In the genomic region with DNA sequence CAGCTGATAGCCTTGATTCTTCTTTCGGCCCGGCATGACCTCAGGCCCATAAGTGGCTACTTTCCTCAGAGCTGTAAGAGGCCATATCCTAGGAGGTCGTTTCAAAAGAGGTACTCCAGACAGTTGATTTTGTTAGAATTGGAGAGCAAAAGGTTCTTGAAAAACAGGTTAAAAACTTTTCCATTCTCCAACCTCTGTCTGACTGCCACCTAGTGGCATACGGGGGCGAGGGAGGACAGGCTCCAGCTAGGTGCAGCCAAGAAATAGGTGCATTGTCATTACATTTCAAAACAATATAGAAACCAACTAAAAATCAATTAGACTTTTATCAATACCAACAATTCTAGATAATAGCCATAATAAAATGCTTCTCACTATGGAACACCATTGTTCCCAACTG, we compare ENCODE assay signal across 10 mouse cellular contexts.
DNase-seq lines count a peak whose midpoint lies in the region; ATAC-seq and TF ChIP-seq lines count a peak whose summit lies in the region.
"Had no signal": no experiment of that assay in that cellular context is flagged by ENCODE, and none has a peak within 500 bp of the region (broad histone marks: within the 10 kb centered on the region; RNA-seq: fewer than 3 reads in every experiment).

No protein-coding gene starts in this region.

- TF ChIP-seq EP300 in lung, postnatal 0 days (IDR thresholded peaks at IDR 0.05) = no peak

- no peak overlapping the region for H3K27ac ChIP-seq in gastrocnemius, adult 2 months
- H3K27ac ChIP-seq in liver, embryonic 11.5 days (ENCODE audit: low read depth, low read length) = no peak overlapping the region
- no peak overlapping the region for H3K27ac ChIP-seq in lung, postnatal 0 days (ENCODE audit: low read length)
- H3K27ac ChIP-seq: midbrain, embryonic 12.5 days had no signal

- H3K4me3 ChIP-seq in gastrocnemius, adult 2 months = no peak overlapping the region
- no peak overlapping the region for H3K4me3 ChIP-seq in liver, embryonic 11.5 days (ENCODE audit: low read depth, low read length)
- H3K4me3 ChIP-seq in lung, postnatal 0 days (ENCODE audit: low read depth, low read length) = no peak overlapping the region
- H3K4me3 ChIP-seq: midbrain, embryonic 12.5 days had no signal

- no peaks in the 10 kb centered on the region for H3K36me3 ChIP-seq in liver, embryonic 11.5 days (ENCODE audit: control insufficient read depth, insufficient read depth, low read length)
- no peaks in the 10 kb centered on the region for H3K36me3 ChIP-seq in lung, postnatal 0 days (ENCODE audit: insufficient read depth, low read length)
- H3K36me3 ChIP-seq: G1E; midbrain, embryonic 12.5 days had no signal

- peak; percentile 58 for TF ChIP-seq CTCF in gastrocnemius, adult 2 months (IDR thresholded peaks at IDR 0.05)
- peak; percentile 58 for TF ChIP-seq CTCF in lung, postnatal 0 days (IDR thresholded peaks at IDR 0.05)

- ATAC-seq in liver, embryonic 11.5 days (replicated peaks; ENCODE audit: low FRiP score) = no peak
- ATAC-seq in lung, postnatal 0 days = peak; percentile 35; the same call in 1 of the 2 replicates
- no peak for ATAC-seq in inflammation-experienced regulatory T-cells, adult 6 months
- no peak for ATAC-seq in frontal cortex, adult (ENCODE audit: low TSS enrichment)

- no peak overlapping the region for H3K9ac ChIP-seq in liver, embryonic 11.5 days (ENCODE audit: low read depth, low read length)
- H3K9ac ChIP-seq in lung, postnatal 0 days (replicated peaks; ENCODE audit: low read depth) = no peak overlapping the region
- H3K9ac ChIP-seq: midbrain, embryonic 12.5 days had no signal

- peak; percentile 21 for DNase-seq in gastrocnemius, adult 2 months
- no peak for DNase-seq in gastrocnemius, postnatal 10 days
- DNase-seq in liver = peak; percentile 4
- DNase-seq in liver, embryonic 11.5 days (ENCODE audit: low spot score) = no peak
- DNase-seq in R1 (ENCODE audit: low read depth, low spot score) = peak; percentile 1
- DNase-seq in lung, postnatal 0 days (ENCODE audit: low spot score) = peak; percentile 50

- no peaks in the 10 kb centered on the region for H3K27me3 ChIP-seq in liver, embryonic 11.5 days (replicated peaks; ENCODE audit: control insufficient read depth, insufficient read depth, low read length)
- H3K27me3 ChIP-seq in lung, postnatal 0 days (replicated peaks; ENCODE audit: insufficient read depth, low read length) = no peaks in the 10 kb centered on the region

- intact Hi-C loops in gastrocnemius, adult 2 months (cut with DNase I) = loop anchor here (10.0 kb wide), 2 partner anchors 170 kb away; no protein-coding TSS in a partner anchor

- no peak overlapping the region for H3K4me2 ChIP-seq in liver, embryonic 11.5 days
- H3K4me2 ChIP-seq in lung, postnatal 0 days (replicated peaks; ENCODE audit: low read depth, low read length) = no peak overlapping the region
- H3K4me2 ChIP-seq: midbrain, embryonic 12.5 days had no signal

- H3K4me1 ChIP-seq in liver, embryonic 11.5 days (replicated peaks; ENCODE audit: control insufficient read depth, insufficient read depth, low read length) = no peaks in the 10 kb centered on the region
- H3K4me1 ChIP-seq in lung, postnatal 0 days (ENCODE audit: insufficient read depth, low read depth, low read length) = no peaks in the 10 kb centered on the region
- H3K4me1 ChIP-seq: midbrain, embryonic 12.5 days had no signal

- WGBS in liver, embryonic 11.5 days = 39% methylated on average over 5 of the region's 5 CpGs
- 34% methylated on average over 5 of the region's 5 CpGs for WGBS in lung, postnatal 0 days

- H3K9me3 ChIP-seq in liver, embryonic 11.5 days (ENCODE audit: control insufficient read depth, low read length) = no peaks in the 10 kb centered on the region
- no peaks in the 10 kb centered on the region for H3K9me3 ChIP-seq in lung, postnatal 0 days (ENCODE audit: low read length)
- H3K9me3 ChIP-seq: G1E; midbrain, embryonic 12.5 days had no signal

Comparison
In these comparisons a context has a peak if more than half of its experiments do, and no peak if none do; other contexts are left out.
1. DNase-seq: peak in gastrocnemius, adult 2 months (single experiment), liver (single experiment), R1 (single experiment) and lung, postnatal 0 days (single experiment); none in gastrocnemius, postnatal 10 days (single experiment) and liver, embryonic 11.5 days (single experiment).